Mouse (Mus musculus) limb, embryonic 14.5 days (tissue): ENCODE data around the gene Sp110. TPM values are rescaled to one million over a fixed set of nuclear protein-coding genes. Genes with fewer than 3 reads are reported as not detected.
"Not testable (repeated sequence)": the region's sequence is repeated elsewhere in the genome, so short reads cannot be mapped to it uniquely, and the experiment has no call there.

Source experiments
- ATAC-seq: fragments of 200-750 bp; cut with Nextera tagmentation; 2 replicates; pipeline ENCODE4 v1.8.0; 2017; ENCODE audit warnings: low read depth, moderate number of reproducible peaks, moderate TSS enrichment; ENCODE audit not compliant: low FRiP score
- DNase-seq: peaks from one replicate; pipeline ENCODE4 v3.0.0-alpha.2; 2015; ENCODE audit warnings: low spot score
- H3K27ac ChIP-seq: fragments of 300-500 bp; sonication (generic); replicated peaks from 2 replicates; pipeline ENCODE4 v1.5.1; 2014; ENCODE audit warnings: low read depth, mild to moderate bottlenecking, low read length, moderate library complexity, mixed read lengths
- H3K27me3 ChIP-seq: fragments of 300-500 bp; sonication (generic); 2 replicates; pipeline ENCODE4 v1.6.1; 2014; ENCODE audit warnings: low read length, mixed read lengths; ENCODE audit not compliant: control insufficient read depth, insufficient read depth
- H3K36me3 ChIP-seq: fragments of 300-500 bp; sonication (generic); 2 replicates; pipeline ENCODE4 v1.6.1; 2014; ENCODE audit warnings: mild to moderate bottlenecking, low read length, moderate library complexity, mixed read lengths; ENCODE audit not compliant: control insufficient read depth, insufficient read depth
- H3K4me1 ChIP-seq: fragments of 300-500 bp; sonication (generic); 2 replicates; pipeline ENCODE4 v1.6.1; 2014; ENCODE audit warnings: antibody characterized with exemption, low read length, mixed read lengths; ENCODE audit not compliant: control insufficient read depth, insufficient read depth
- H3K4me2 ChIP-seq: fragments of 300-500 bp; sonication (generic); replicated peaks from 2 replicates; pipeline ENCODE4 v1.6.1; 2014; ENCODE audit warnings: low read depth, mild to moderate bottlenecking, low read length, moderate library complexity; ENCODE audit not compliant: severe bottlenecking
- H3K4me3 ChIP-seq: fragments of 300-500 bp; sonication (generic); replicated peaks from 2 replicates; pipeline ENCODE4 v1.5.1; 2014; ENCODE audit warnings: low read length
- H3K9ac ChIP-seq: fragments of 300-500 bp; sonication (generic); 2 replicates; pipeline ENCODE4 v1.6.1; 2014; ENCODE audit warnings: mild to moderate bottlenecking, low read depth, low read length, moderate library complexity; ENCODE audit not compliant: severe bottlenecking
- H3K9me3 ChIP-seq: fragments of 300-500 bp; sonication (generic); 2 replicates; pipeline ENCODE4 v1.6.1; 2016; ENCODE audit warnings: low read length; ENCODE audit not compliant: control insufficient read depth
- WGBS: fragments of 180-500 bp; shearing (Covaris S2); extraction: QIAGEN DNeasy Blood & Tissue Kit; methylation state at CpG from one replicate; pipeline ENCODE4 v1.1.7; 2014; 5-methylcytosine and 5-hydroxymethylcytosine counted together
- polyA plus RNA-seq, 2 experiments: library from polyadenylated mRNA; depleted of rRNA in 1 of 2; stranded (reverse) in 1 of 2; unstranded in 1 of 2; fragments of >200 nt; fragmentation: Nextera tagmentation in 1 of 2; extraction: Ambion mirVana in 1 of 2; gene quantifications; 2 replicates each; pipeline versions ENCODE4 v1.2.1 to v1.2.3; 2012 to 2014

Sp110 gene
- polyA plus RNA-seq, 2 experiments = 1.9 to 2.1 TPM

GRCm38 (mm10) chr1:85579199-85580147 lies 19.1 kb downstream of the Sp110 start:
- H3K4me1 ChIP-seq, ATAC-seq: not testable (repeated sequence)
- WGBS = 73% methylated on average over 6 of the region's 7 CpGs

GRCm38 (mm10) chr1:85578372-85579010 lies 20.1 kb downstream of the Sp110 start:
- 66% methylated on average over 2 of the region's 3 CpGs for WGBS
- H3K4me3 ChIP-seq, ATAC-seq, H3K4me2 ChIP-seq, H3K36me3 ChIP-seq, H3K27ac ChIP-seq, H3K27me3 ChIP-seq, H3K4me1 ChIP-seq, DNase-seq, H3K9me3 ChIP-seq, H3K9ac ChIP-seq: not testable (repeated sequence)

More at GRCm38 (mm10) chr1:85579199-85580147, 19.1 kb downstream of the Sp110 start:
- not testable (repeated sequence) for H3K9ac ChIP-seq, DNase-seq, H3K4me2 ChIP-seq, H3K4me3 ChIP-seq, H3K27me3 ChIP-seq, H3K36me3 ChIP-seq, H3K9me3 ChIP-seq, H3K27ac ChIP-seq

GRCm38 (mm10) chr1:85575376-85575775 lies 23.2 kb downstream of the Sp110 start, which contains the start of gene G530012D18Rik:
TSS of gene G530012D18Rik (plus strand) at chr1:85575676.
- H3K9ac ChIP-seq, H3K4me1 ChIP-seq, DNase-seq, ATAC-seq, H3K4me2 ChIP-seq, H3K27me3 ChIP-seq, H3K27ac ChIP-seq, H3K36me3 ChIP-seq, H3K9me3 ChIP-seq, H3K4me3 ChIP-seq: not testable (repeated sequence)
- 67% methylated on average over 2 of the region's 3 CpGs for WGBS

DNA sequence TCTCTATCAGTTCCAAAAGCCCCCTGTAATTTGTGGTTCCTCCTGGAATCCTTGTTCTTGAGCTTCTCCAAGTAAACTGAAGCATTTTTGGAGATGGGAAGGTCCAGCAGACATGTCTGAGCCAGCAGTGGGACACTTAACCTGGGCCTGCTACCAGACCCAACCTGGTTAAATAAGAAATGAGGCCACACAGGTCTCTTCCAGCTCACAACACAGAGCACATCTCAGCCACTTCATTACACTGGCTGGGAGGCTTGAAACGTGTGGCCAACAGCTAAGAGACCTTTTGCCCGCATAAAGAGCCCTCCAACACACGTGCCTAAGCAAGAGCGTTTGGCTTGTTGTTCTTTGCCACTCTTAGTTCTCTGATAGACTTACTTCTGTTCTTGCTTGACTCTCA lies 25.1 kb downstream of the Sp110 start:
- not testable (repeated sequence) for H3K9ac ChIP-seq, H3K27me3 ChIP-seq, H3K4me3 ChIP-seq, H3K27ac ChIP-seq, H3K36me3 ChIP-seq, H3K9me3 ChIP-seq, H3K4me2 ChIP-seq, DNase-seq, ATAC-seq, H3K4me1 ChIP-seq
- 72% methylated on average over 4 of the region's 4 CpGs for WGBS

DNA sequence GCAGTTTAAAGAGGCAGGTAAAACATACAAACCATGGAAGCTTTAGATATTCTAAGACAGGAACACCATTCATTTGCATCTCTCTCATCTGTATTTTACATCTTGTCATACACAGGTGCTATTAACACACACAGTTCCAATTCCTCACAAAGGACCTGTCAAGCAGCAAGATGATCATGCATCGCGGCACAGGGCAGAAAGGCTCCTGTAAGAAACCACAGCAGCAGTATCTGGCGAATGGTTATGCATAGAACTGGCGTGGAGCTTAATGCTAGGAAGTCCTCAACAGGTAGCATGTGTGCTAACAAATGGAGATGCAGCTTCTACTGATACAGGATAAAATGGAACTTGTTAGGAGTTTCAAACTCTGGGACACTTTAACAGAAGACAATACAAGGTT lies 43.4 kb downstream of the Sp110 start:
- not testable (repeated sequence) for H3K9ac ChIP-seq, H3K4me1 ChIP-seq, ATAC-seq, DNase-seq, H3K27me3 ChIP-seq, H3K9me3 ChIP-seq, H3K36me3 ChIP-seq, H3K4me2 ChIP-seq, H3K4me3 ChIP-seq, H3K27ac ChIP-seq
- WGBS = 79% methylated on average over 4 of the region's 4 CpGs

DNA sequence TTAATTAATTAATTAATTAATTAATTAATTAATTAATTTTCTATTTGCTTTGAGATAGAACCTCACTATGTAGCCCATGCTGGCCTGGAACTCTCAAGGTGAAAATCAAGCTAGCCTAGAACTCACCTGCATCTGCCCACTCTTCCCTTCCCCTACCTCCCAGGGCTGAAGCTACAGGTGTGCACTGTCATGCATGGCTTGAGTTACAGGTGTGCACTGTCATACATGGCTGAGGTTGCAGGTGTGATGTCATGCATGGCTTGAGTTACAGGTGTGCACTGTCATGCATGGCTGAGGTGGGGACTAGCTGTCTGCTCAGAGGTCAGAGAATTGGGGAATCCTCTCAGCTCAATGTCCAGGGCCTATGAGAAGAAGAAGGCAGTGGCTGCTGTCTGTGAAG lies 52.2 kb downstream of the Sp110 start:
- ATAC-seq, H3K9me3 ChIP-seq, H3K4me1 ChIP-seq, H3K9ac ChIP-seq, H3K27me3 ChIP-seq, H3K36me3 ChIP-seq, DNase-seq, H3K4me3 ChIP-seq, H3K27ac ChIP-seq, H3K4me2 ChIP-seq: not testable (repeated sequence)

- ATAC-seq, H3K9ac ChIP-seq, H3K27ac ChIP-seq, H3K4me3 ChIP-seq, DNase-seq, H3K27me3 ChIP-seq, H3K9me3 ChIP-seq, H3K4me1 ChIP-seq, H3K4me2 ChIP-seq, H3K36me3 ChIP-seq: not testable (repeated sequence)
- WGBS = 87% methylated on average over 3 of the region's 4 CpGs
Measured at GRCm38 (mm10) chr1:85543818-85544217, 54.8 kb downstream of the Sp110 start.

- H3K4me3 ChIP-seq, H3K4me2 ChIP-seq, H3K4me1 ChIP-seq, H3K27ac ChIP-seq, ATAC-seq, H3K9ac ChIP-seq, H3K36me3 ChIP-seq, H3K9me3 ChIP-seq, H3K27me3 ChIP-seq, DNase-seq: not testable (repeated sequence)
- 78% methylated on average over 13 of the region's 15 CpGs for WGBS
Measured at GRCm38 (mm10) chr1:85528451-85529110, 70.0 kb downstream of the Sp110 start.
